Mouse (Mus musculus) embryonic facial prominence, embryonic 10.5 days (tissue): ENCODE results near the gene P4ha3. TPM values are rescaled to one million over a fixed set of nuclear protein-coding genes. Genes with fewer than 3 reads are reported as not detected.

Experiments used
- DNase-seq: peaks from one replicate; pipeline ENCODE4 v3.0.0-alpha.2; 2017; ENCODE audit warnings: low spot score
- H3K27ac ChIP-seq: fragments of 300-500 bp; sonication (generic); replicated peaks from 2 replicates; pipeline ENCODE4 v1.5.1; 2016; ENCODE audit warnings: mild to moderate bottlenecking
- H3K27me3 ChIP-seq: fragments of 300-500 bp; sonication (generic); replicated peaks from 2 replicates; pipeline ENCODE4 v1.6.1; 2016; ENCODE audit warnings: low read depth, mild to moderate bottlenecking; ENCODE audit not compliant: poor library complexity, severe bottlenecking
- H3K36me3 ChIP-seq: fragments of 300-500 bp; sonication (generic); replicated peaks from 2 replicates; pipeline ENCODE4 v1.6.1; 2016; ENCODE audit warnings: mild to moderate bottlenecking, moderate library complexity
- H3K4me1 ChIP-seq: fragments of 300-500 bp; sonication (generic); 2 replicates; pipeline ENCODE4 v1.6.1; 2016
- H3K4me3 ChIP-seq: fragments of 300-500 bp; sonication (generic); 2 replicates; pipeline ENCODE4 v1.5.1; 2016; ENCODE audit warnings: mild to moderate bottlenecking, moderate library complexity
- H3K9me3 ChIP-seq: fragments of 300-500 bp; sonication (generic); 2 replicates; pipeline ENCODE4 v1.6.1; 2016; ENCODE audit warnings: mild to moderate bottlenecking
- WGBS: fragments of 180-500 bp; shearing (Covaris S2); methylation state at CpG from one replicate; pipeline ENCODE4 v1.1.7; 2016; 5-methylcytosine and 5-hydroxymethylcytosine counted together
- polyA plus RNA-seq: library from polyadenylated mRNA; unstranded; fragments of >200 nt; fragmentation: Nextera tagmentation; extraction: Ambion mirVana; gene quantifications from 2 replicates; pipeline ENCODE4 v1.2.1, GENCODE M21; 2016

The P4ha3 gene
- polyA plus RNA-seq, 1 experiment from 2014 or later: 2.3 TPM

- H3K4me3 ChIP-seq: no peak overlapping the region
- no peaks in the 10 kb centered on the region for H3K36me3 ChIP-seq
- H3K27ac ChIP-seq: peak overlapping the region; percentile 26; the same call in 1 of the 2 replicates
- 65% methylated on average over 6 of the region's 6 CpGs for WGBS
- no peak for DNase-seq
- H3K9me3 ChIP-seq: no peaks in the 10 kb centered on the region
- no peaks in the 10 kb centered on the region for H3K27me3 ChIP-seq
- H3K4me1 ChIP-seq: peaks cover 23% of the 10 kb centered on the region
These were observed 24.4 kb downstream of the P4ha3 start for GRCm38 (mm10) chr7:100309679-100310078.

- no peak overlapping the region for H3K27ac ChIP-seq
These were observed 25.0 kb downstream of the P4ha3 start for GRCm38 (mm10) chr7:100310290-100310689.

GRCm38 (mm10) chr7:100312716-100313115 lies 27.4 kb downstream of the P4ha3 start:
- no peak for DNase-seq
- Histone ChIP-seq H3K9me3 (no peaks in the 10 kb centered on the region), H3K27ac (no peak overlapping the region), H3K4me1 (peaks cover 20% of the 10 kb centered on the region), H3K4me3 (no peak overlapping the region), H3K36me3 (no peaks in the 10 kb centered on the region), H3K27me3 (no peaks in the 10 kb centered on the region)
- 85% methylated on average over 4 of the region's 4 CpGs for WGBS

More at GRCm38 (mm10) chr7:100310290-100310689, 25.0 kb downstream of the P4ha3 start:
- peaks cover 23% of the 10 kb centered on the region for H3K4me1 ChIP-seq
- no peak overlapping the region for H3K4me3 ChIP-seq
- no peak for DNase-seq
- H3K9me3 ChIP-seq: no peaks in the 10 kb centered on the region
- WGBS: 84% methylated on average over 12 of the region's 12 CpGs
- no peaks in the 10 kb centered on the region for H3K27me3 ChIP-seq
- no peaks in the 10 kb centered on the region for H3K36me3 ChIP-seq

- no peak overlapping the region for H3K27ac ChIP-seq
- no peaks in the 10 kb centered on the region for H3K27me3 ChIP-seq
- peaks cover 10% of the 10 kb centered on the region for H3K4me1 ChIP-seq
- H3K9me3 ChIP-seq: no peaks in the 10 kb centered on the region
- no peaks in the 10 kb centered on the region; the same call in 1 of the 2 replicates for H3K36me3 ChIP-seq
- no peak for DNase-seq
- no peak overlapping the region for H3K4me3 ChIP-seq
- 93% methylated on average over 8 of the region's 8 CpGs for WGBS
These were observed 31.6 kb downstream of the P4ha3 start for GRCm38 (mm10) chr7:100316924-100317323.

- H3K9me3 ChIP-seq: no peaks in the 10 kb centered on the region
- DNase-seq: no peak
These were observed 32.2 kb downstream of the P4ha3 start for GRCm38 (mm10) chr7:100317534-100317933.

GRCm38 (mm10) chr7:100323721-100324120 lies 38.4 kb downstream of the P4ha3 start:
- H3K27ac ChIP-seq: no peak overlapping the region
- no peak for DNase-seq
- peaks cover 42% of the 10 kb centered on the region for H3K36me3 ChIP-seq
- WGBS: 93% methylated on average over 3 of the region's 3 CpGs
- no peak overlapping the region for H3K4me3 ChIP-seq
- no peaks in the 10 kb centered on the region for H3K9me3 ChIP-seq
- H3K4me1 ChIP-seq: peaks cover 8% of the 10 kb centered on the region
- no peaks in the 10 kb centered on the region for H3K27me3 ChIP-seq

More at GRCm38 (mm10) chr7:100317534-100317933, 32.2 kb downstream of the P4ha3 start:
- H3K27me3 ChIP-seq: no peaks in the 10 kb centered on the region
- H3K4me3 ChIP-seq: no peak overlapping the region
- WGBS: 96% methylated on average over 5 of the region's 5 CpGs
- H3K27ac ChIP-seq: no peak overlapping the region
- H3K4me1 ChIP-seq: peaks cover 10% of the 10 kb centered on the region
- H3K36me3 ChIP-seq: no peaks in the 10 kb centered on the region; the same call in 1 of the 2 replicates

- H3K9me3 ChIP-seq: no peaks in the 10 kb centered on the region
- H3K27me3 ChIP-seq: no peaks in the 10 kb centered on the region
- H3K4me3 ChIP-seq: no peak overlapping the region
- DNase-seq: peak; percentile 39
- H3K27ac ChIP-seq: no peak overlapping the region
- WGBS: 82% methylated on average over 6 of the region's 6 CpGs
- no peaks in the 10 kb centered on the region for H3K4me1 ChIP-seq
- peaks cover 58% of the 10 kb centered on the region for H3K36me3 ChIP-seq
These were observed 40.2 kb downstream of the P4ha3 start for GRCm38 (mm10) chr7:100325482-100325881.

- no peak overlapping the region for H3K4me3 ChIP-seq
- H3K36me3 ChIP-seq: peaks cover 79% of the 10 kb centered on the region
- no peak for DNase-seq
- H3K27ac ChIP-seq: no peak overlapping the region
- H3K9me3 ChIP-seq: no peaks in the 10 kb centered on the region
- H3K27me3 ChIP-seq: no peaks in the 10 kb centered on the region
- 90% methylated on average over 7 of the region's 7 CpGs for WGBS
- no peaks in the 10 kb centered on the region for H3K4me1 ChIP-seq
These were observed 42.2 kb downstream of the P4ha3 start for GRCm38 (mm10) chr7:100327514-100327913.

- no peaks in the 10 kb centered on the region for H3K9me3 ChIP-seq
- H3K27ac ChIP-seq: no peak overlapping the region
- no peak overlapping the region for H3K4me3 ChIP-seq
- DNase-seq: no peak
- H3K36me3 ChIP-seq: peaks cover 90% of the 10 kb centered on the region
- 94% methylated on average over 4 of the region's 4 CpGs for WGBS
- no peaks in the 10 kb centered on the region for H3K27me3 ChIP-seq
- no peaks in the 10 kb centered on the region for H3K4me1 ChIP-seq
These were observed 43.3 kb downstream of the P4ha3 start for GRCm38 (mm10) chr7:100328636-100329035.

- DNase-seq: no peak
- H3K36me3 ChIP-seq: peaks cover 98% of the 10 kb centered on the region
- no peaks in the 10 kb centered on the region for H3K4me1 ChIP-seq
- H3K27ac ChIP-seq: no peak overlapping the region
- 92% methylated on average over 3 of the region's 3 CpGs for WGBS
- H3K9me3 ChIP-seq: no peaks in the 10 kb centered on the region
- H3K27me3 ChIP-seq: no peaks in the 10 kb centered on the region
- H3K4me3 ChIP-seq: no peak overlapping the region
These were observed 45.9 kb downstream of the P4ha3 start for GRCm38 (mm10) chr7:100331269-100331668.

- Histone ChIP-seq H3K4me3 (no peak overlapping the region), H3K4me1 (no peaks in the 10 kb centered on the region)
- WGBS: 96% methylated on average over 2 of the region's 2 CpGs
These were observed 50.6 kb downstream of the P4ha3 start for GRCm38 (mm10) chr7:100335921-100336320.

GRCm38 (mm10) chr7:100354984-100355383 lies 69.7 kb downstream of the P4ha3 start:
- Histone ChIP-seq H3K4me1 (no peaks in the 10 kb centered on the region), H3K27ac (no peak overlapping the region), H3K9me3 (no peaks in the 10 kb centered on the region), H3K36me3 (peaks cover 46% of the 10 kb centered on the region), H3K27me3 (no peaks in the 10 kb centered on the region), H3K4me3 (no peak overlapping the region)
- no peak for DNase-seq
- WGBS: 89% methylated on average over 4 of the region's 4 CpGs

More at GRCm38 (mm10) chr7:100335921-100336320, 50.6 kb downstream of the P4ha3 start:
- Histone ChIP-seq H3K27ac (no peak overlapping the region), H3K9me3 (no peaks in the 10 kb centered on the region), H3K36me3 (peaks cover 95% of the 10 kb centered on the region), H3K27me3 (no peaks in the 10 kb centered on the region)
- DNase-seq: no peak

- no peaks in the 10 kb centered on the region for H3K27me3 ChIP-seq
- 82% methylated on average over 5 of the region's 5 CpGs for WGBS
These were observed 71.0 kb downstream of the P4ha3 start for GRCm38 (mm10) chr7:100356324-100356723.

More at GRCm38 (mm10) chr7:100356324-100356723, 71.0 kb downstream of the P4ha3 start:
- no peak overlapping the region for H3K4me3 ChIP-seq
- H3K9me3 ChIP-seq: no peaks in the 10 kb centered on the region
- peaks cover 45% of the 10 kb centered on the region for H3K36me3 ChIP-seq
- no peak for DNase-seq
- no peaks in the 10 kb centered on the region for H3K4me1 ChIP-seq
- H3K27ac ChIP-seq: no peak overlapping the region
